Mouse (Mus musculus): Measurements from ENCODE around the gene Mtus2. TPM values are rescaled to one million over a fixed set of nuclear protein-coding genes. Genes with fewer than 3 reads are reported as not detected.

The Mtus2 gene
- total and polyA plus RNA-seq, 2 experiments from 2014 or later, result 38.0 to 41.6 TPM

GRCm38 (mm10) chr5:148048200-148048599, 91.1 kb downstream of the Mtus2 start:
- 84% methylated on average over 11 of the region's 11 CpGs for WGBS
- no peaks in the 10 kb centered on the region for H3K36me3 ChIP-seq (ENCODE audit: insufficient read depth, low read length)
- no peaks in the 10 kb centered on the region for H3K4me1 ChIP-seq (ENCODE audit: insufficient read depth, low read length)
- no peak for DNase-seq (ENCODE audit: low spot score)
- no peak overlapping the region for H3K4me3 ChIP-seq (ENCODE audit: low read depth, low read length)
- no peak overlapping the region for H3K9ac ChIP-seq (replicated peaks; ENCODE audit: low read length, poor library complexity, severe bottlenecking)
- no peak for TF ChIP-seq CTCF (IDR thresholded peaks at IDR 0.05)
- H3K4me2 ChIP-seq (ENCODE audit: low read depth, low read length, poor library complexity, severe bottlenecking), result no peak overlapping the region
- no peak for ATAC-seq (ENCODE audit: low FRiP score)
- H3K27me3 ChIP-seq (ENCODE audit: insufficient read depth, low read length), result no peaks in the 10 kb centered on the region
- H3K9me3 ChIP-seq (ENCODE audit: low read length), result no peaks in the 10 kb centered on the region
- H3K27ac ChIP-seq (ENCODE audit: low read depth, low read length), result no peak overlapping the region

DNA sequence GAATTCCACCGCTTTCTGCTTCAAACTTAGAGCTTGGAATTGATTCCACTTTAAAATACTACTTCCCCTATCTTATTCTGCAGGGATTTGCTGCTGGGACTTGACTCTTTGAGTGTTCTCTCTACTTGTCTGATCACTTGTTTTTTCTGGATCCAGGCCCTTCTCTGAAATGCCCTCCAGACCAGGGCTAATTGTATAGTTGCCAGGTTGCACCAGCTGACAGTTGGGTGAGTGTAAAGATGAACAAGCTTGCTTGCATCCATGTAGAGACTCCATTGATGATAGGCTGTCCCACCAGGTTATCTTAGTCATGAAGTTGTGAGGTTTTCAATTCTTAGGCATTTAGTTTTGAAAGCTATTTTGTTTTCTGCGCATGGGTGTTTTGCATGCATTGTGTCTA, 92.2 kb downstream of the Mtus2 start:
- ATAC-seq (ENCODE audit: low FRiP score), result no peak
- H3K27me3 ChIP-seq (ENCODE audit: insufficient read depth, low read length), result no peaks in the 10 kb centered on the region
- WGBS, result 90% methylated on average over 2 of the region's 2 CpGs

GRCm38 (mm10) chr5:148052846-148053608, 95.9 kb downstream of the Mtus2 start:
- Histone ChIP-seq H3K9ac (replicated peaks; ENCODE audit: low read length, poor library complexity, severe bottlenecking) (no peak overlapping the region), H3K27me3 (ENCODE audit: insufficient read depth, low read length) (no peaks in the 10 kb centered on the region), H3K36me3 (ENCODE audit: insufficient read depth, low read length) (no peaks in the 10 kb centered on the region), H3K4me2 (ENCODE audit: low read depth, low read length, poor library complexity, severe bottlenecking) (no peak overlapping the region), H3K4me3 (ENCODE audit: low read depth, low read length) (no peak overlapping the region), H3K4me1 (ENCODE audit: insufficient read depth, low read length) (no peaks in the 10 kb centered on the region), H3K9me3 (ENCODE audit: low read length) (no peaks in the 10 kb centered on the region), H3K27ac (ENCODE audit: low read depth, low read length) (peak overlapping the region; percentile 20; the same call in 1 of the 2 replicates)
- no peak for TF ChIP-seq CTCF (IDR thresholded peaks at IDR 0.05)
- WGBS, result 52% methylated on average over 13 of the region's 13 CpGs
- ATAC-seq (ENCODE audit: low FRiP score) (peak; percentile 54; the same call in 1 of the 2 replicates), DNase-seq (ENCODE audit: low spot score) (peak; percentile 88)

More for the DNA sequence above, 92.2 kb downstream of the Mtus2 start:
- no peak for TF ChIP-seq CTCF (IDR thresholded peaks at IDR 0.05)
- no peak for DNase-seq (ENCODE audit: low spot score)
- Histone ChIP-seq H3K36me3 (ENCODE audit: insufficient read depth, low read length) (no peaks in the 10 kb centered on the region), H3K4me2 (ENCODE audit: low read depth, low read length, poor library complexity, severe bottlenecking) (no peak overlapping the region), H3K9me3 (ENCODE audit: low read length) (no peaks in the 10 kb centered on the region), H3K4me1 (ENCODE audit: insufficient read depth, low read length) (no peaks in the 10 kb centered on the region), H3K27ac (ENCODE audit: low read depth, low read length) (no peak overlapping the region), H3K4me3 (ENCODE audit: low read depth, low read length) (no peak overlapping the region), H3K9ac (replicated peaks; ENCODE audit: low read length, poor library complexity, severe bottlenecking) (no peak overlapping the region)

DNA sequence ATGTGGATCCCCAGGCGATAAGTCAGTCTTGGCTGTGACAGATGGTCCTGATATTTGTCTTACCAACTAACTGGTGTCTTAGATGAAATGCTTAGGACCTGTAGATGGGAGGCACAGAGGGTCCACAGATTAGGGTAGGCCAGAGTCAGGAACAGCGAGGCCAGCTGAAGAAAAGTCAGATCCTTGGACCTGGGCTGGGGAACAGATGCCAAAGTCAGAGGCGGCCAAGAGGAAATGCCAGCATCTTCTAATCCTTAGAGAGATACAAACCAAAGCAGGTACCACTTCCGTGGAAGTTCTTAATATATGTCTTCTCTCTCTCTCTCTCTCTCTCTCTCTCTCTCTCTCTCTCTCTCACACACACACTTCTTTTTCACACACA, 96.5 kb downstream of the Mtus2 start:
- Histone ChIP-seq H3K36me3 (ENCODE audit: insufficient read depth, low read length) (no peaks in the 10 kb centered on the region), H3K9ac (replicated peaks; ENCODE audit: low read length, poor library complexity, severe bottlenecking) (no peak overlapping the region), H3K4me1 (ENCODE audit: insufficient read depth, low read length) (no peaks in the 10 kb centered on the region), H3K4me3 (ENCODE audit: low read depth, low read length) (no peak overlapping the region), H3K9me3 (ENCODE audit: low read length) (no peaks in the 10 kb centered on the region), H3K27ac (ENCODE audit: low read depth, low read length) (no peak overlapping the region), H3K4me2 (ENCODE audit: low read depth, low read length, poor library complexity, severe bottlenecking) (no peak overlapping the region), H3K27me3 (ENCODE audit: insufficient read depth, low read length) (no peaks in the 10 kb centered on the region)
- no peak for ATAC-seq (ENCODE audit: low FRiP score)
- no peak for DNase-seq (ENCODE audit: low spot score)
- 73% methylated on average over 4 of the region's 4 CpGs for WGBS
- no peak for TF ChIP-seq CTCF (IDR thresholded peaks at IDR 0.05)

GRCm38 (mm10) chr5:148056831-148057230, 99.7 kb downstream of the Mtus2 start:
- Histone ChIP-seq H3K27ac (ENCODE audit: low read depth, low read length) (no peak overlapping the region), H3K4me2 (ENCODE audit: low read depth, low read length, poor library complexity, severe bottlenecking) (no peak overlapping the region), H3K4me3 (ENCODE audit: low read depth, low read length) (no peak overlapping the region), H3K9ac (replicated peaks; ENCODE audit: low read length, poor library complexity, severe bottlenecking) (no peak overlapping the region), H3K36me3 (ENCODE audit: insufficient read depth, low read length) (no peaks in the 10 kb centered on the region), H3K27me3 (ENCODE audit: insufficient read depth, low read length) (no peaks in the 10 kb centered on the region), H3K9me3 (ENCODE audit: low read length) (no peaks in the 10 kb centered on the region), H3K4me1 (ENCODE audit: insufficient read depth, low read length) (no peaks in the 10 kb centered on the region)
- DNase-seq (ENCODE audit: low spot score) (no peak), ATAC-seq (ENCODE audit: low FRiP score) (no peak)
- WGBS, result 88% methylated on average over 1 of the region's 1 CpGs
- no peak for TF ChIP-seq CTCF (IDR thresholded peaks at IDR 0.05)

GRCm38 (mm10) chr5:148057433-148057832, 100.3 kb downstream of the Mtus2 start:
- 83% methylated on average over 3 of the region's 3 CpGs for WGBS
- H3K4me1 ChIP-seq (ENCODE audit: insufficient read depth, low read length), result no peaks in the 10 kb centered on the region
- H3K4me2 ChIP-seq (ENCODE audit: low read depth, low read length, poor library complexity, severe bottlenecking), result no peak overlapping the region
- H3K36me3 ChIP-seq (ENCODE audit: insufficient read depth, low read length), result no peaks in the 10 kb centered on the region
- ATAC-seq (ENCODE audit: low FRiP score) (no peak), DNase-seq (ENCODE audit: low spot score) (no peak)
- H3K9ac ChIP-seq (replicated peaks; ENCODE audit: low read length, poor library complexity, severe bottlenecking), result no peak overlapping the region
- no peaks in the 10 kb centered on the region for H3K27me3 ChIP-seq (ENCODE audit: insufficient read depth, low read length)
- no peak for TF ChIP-seq CTCF (IDR thresholded peaks at IDR 0.05)
- no peak overlapping the region for H3K27ac ChIP-seq (ENCODE audit: low read depth, low read length)
- H3K4me3 ChIP-seq (ENCODE audit: low read depth, low read length), result no peak overlapping the region
- H3K9me3 ChIP-seq (ENCODE audit: low read length), result no peaks in the 10 kb centered on the region
